In the genomic region with DNA sequence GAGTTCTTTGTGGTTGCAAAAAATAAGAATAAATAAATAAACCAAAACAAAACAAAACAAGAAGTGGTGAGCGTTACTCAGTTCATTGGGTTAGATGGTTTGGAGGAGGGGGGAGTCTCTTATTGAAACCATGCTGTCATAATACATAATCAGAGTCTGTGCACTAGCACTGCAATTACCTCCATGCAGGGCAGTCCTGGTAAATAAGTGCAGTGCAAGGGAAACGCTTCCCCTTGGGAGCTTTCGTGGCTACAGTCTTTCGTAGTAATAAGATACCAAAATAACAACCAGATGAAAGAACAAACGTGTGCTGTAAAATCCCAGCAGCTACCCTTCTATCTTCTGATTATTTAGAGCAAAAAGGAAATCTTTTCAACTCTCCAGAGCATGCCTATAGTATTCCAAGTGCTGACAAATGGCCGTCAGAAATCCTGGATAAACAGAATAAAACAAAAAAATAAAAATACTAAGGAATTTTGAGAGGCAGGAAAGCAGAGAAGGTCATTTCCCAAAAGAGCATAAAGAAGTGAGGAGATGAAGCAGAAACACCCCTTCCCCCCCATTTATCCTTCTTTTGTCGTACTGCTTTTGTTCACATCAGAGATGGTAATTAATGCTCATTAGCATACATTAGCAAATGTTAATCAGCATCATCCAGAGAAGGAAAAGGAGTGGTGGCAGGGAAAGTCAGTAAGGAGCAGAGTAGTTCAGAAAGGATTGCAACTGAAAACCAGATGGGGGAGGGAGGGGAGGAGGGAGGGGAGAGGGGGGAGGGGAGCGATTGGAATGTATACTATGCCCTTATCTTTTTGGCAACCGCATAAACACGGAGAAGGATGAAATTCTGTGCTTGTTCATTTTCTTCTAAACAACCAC, we compare ENCODE assay signal across 11 mouse cellular contexts. TPM values are rescaled to one million over a fixed set of nuclear protein-coding genes. Genes with fewer than 3 reads are reported as not detected.
DNase-seq lines count a peak whose midpoint lies in the region; ATAC-seq and TF ChIP-seq lines count a peak whose summit lies in the region.
"Had no signal": no experiment of that assay in that cellular context is flagged by ENCODE, and none has a peak within 500 bp of the region (broad histone marks: within the 10 kb centered on the region; RNA-seq: fewer than 3 reads in every experiment).

No protein-coding gene starts in this region.

- H3K4me3 ChIP-seq in kidney, embryonic 14.5 days (ENCODE audit: low read length): no peak overlapping the region
- H3K4me3 ChIP-seq in forebrain, postnatal 0 days (ENCODE audit: low read depth, low read length): no peak overlapping the region
- H3K4me3 ChIP-seq in midbrain, embryonic 16.5 days (ENCODE audit: low read depth, low read length): peak overlapping the region; percentile 16

- no peaks in the 10 kb centered on the region for H3K9me3 ChIP-seq in kidney, embryonic 14.5 days (ENCODE audit: control insufficient read depth, low read length)
- no peaks in the 10 kb centered on the region for H3K9me3 ChIP-seq in forebrain, postnatal 0 days (ENCODE audit: low read length)
- no peaks in the 10 kb centered on the region for H3K9me3 ChIP-seq in midbrain, embryonic 16.5 days (replicated peaks; ENCODE audit: control insufficient read depth, low read length, poor library complexity, severe bottlenecking)

- no peaks in the 10 kb centered on the region; the same call in 1 of the 2 replicates for H3K4me1 ChIP-seq in kidney, embryonic 14.5 days (ENCODE audit: control insufficient read depth, insufficient read depth, low read length)
- peaks cover 14% of the 10 kb centered on the region; the same call in 1 of the 2 replicates for H3K4me1 ChIP-seq in forebrain, postnatal 0 days (ENCODE audit: insufficient read depth)
- peaks cover 10% of the 10 kb centered on the region; the same call in 1 of the 2 replicates for H3K4me1 ChIP-seq in midbrain, embryonic 16.5 days (ENCODE audit: control insufficient read depth, insufficient read depth, low read length)

- H3K4me2 ChIP-seq in kidney, embryonic 14.5 days (replicated peaks; ENCODE audit: low read depth, low read length): peak overlapping the region; percentile 21; the same call in 1 of the 2 replicates
- peak overlapping the region; percentile 24 for H3K4me2 ChIP-seq in forebrain, postnatal 0 days (ENCODE audit: low read depth)
- H3K4me2 ChIP-seq in midbrain, embryonic 16.5 days (ENCODE audit: low read length): peak overlapping the region; percentile 40

- no peak for DNase-seq in kidney, postnatal 36 days
- DNase-seq in ZHBTc4 (ENCODE audit: low read depth, low spot score): peak; percentile 90
- peak; percentile 50 for DNase-seq in forebrain, postnatal 0 days
- no peak for DNase-seq in cerebellum, adult 8-10 months
- no peak for DNase-seq in layer of hippocampus, adult 11-12 months (ENCODE audit: low spot score)

- no peak overlapping the region for H3K9ac ChIP-seq in kidney, embryonic 14.5 days (ENCODE audit: low read depth, low read length)
- no peak overlapping the region for H3K9ac ChIP-seq in forebrain, postnatal 0 days
- no peak overlapping the region for H3K9ac ChIP-seq in midbrain, embryonic 16.5 days (ENCODE audit: low read depth, low read length)
- H3K9ac ChIP-seq: liver, embryonic 14.5 days had no signal

- peak; percentile 72 for ATAC-seq in kidney, embryonic 14.5 days (ENCODE audit: low FRiP score, low TSS enrichment)
- ATAC-seq in forebrain, postnatal 0 days: peak; percentile 94
- ATAC-seq in midbrain, embryonic 16.5 days: peak; percentile 90
- ATAC-seq in megakaryocyte-erythroid progenitor cell, adult 5-6 weeks (replicated peaks; ENCODE audit: low FRiP score, low TSS enrichment, poor library complexity, severe bottlenecking): no peak

- H3K27ac ChIP-seq in kidney, embryonic 14.5 days (ENCODE audit: low read depth, low read length): no peak overlapping the region
- H3K27ac ChIP-seq in forebrain, postnatal 0 days (ENCODE audit: low read depth, low read length): peak overlapping the region; percentile 67
- H3K27ac ChIP-seq in midbrain, embryonic 16.5 days (ENCODE audit: low read length): peak overlapping the region; percentile 73
- H3K27ac ChIP-seq: liver, embryonic 14.5 days had no signal

- whole genome bisulfite sequencing in kidney, embryonic 14.5 days: 7% methylated on average over 10 of the region's 10 CpGs
- 3% methylated on average over 10 of the region's 10 CpGs for WGBS in forebrain, postnatal 0 days
- 5% methylated on average over 10 of the region's 10 CpGs for whole genome bisulfite sequencing in midbrain, embryonic 16.5 days

- H3K36me3 ChIP-seq in kidney, embryonic 14.5 days (ENCODE audit: control insufficient read depth, insufficient read depth, low read length): no peaks in the 10 kb centered on the region
- H3K36me3 ChIP-seq in forebrain, postnatal 0 days (ENCODE audit: insufficient read depth): no peaks in the 10 kb centered on the region
- no peaks in the 10 kb centered on the region for H3K36me3 ChIP-seq in midbrain, embryonic 16.5 days (ENCODE audit: control insufficient read depth, insufficient read depth, low read length)

- no peak for TF ChIP-seq CTCF in forebrain, postnatal 0 days (IDR thresholded peaks at IDR 0.05; ENCODE audit: low read depth)

- no peaks in the 10 kb centered on the region for H3K27me3 ChIP-seq in kidney, embryonic 14.5 days (ENCODE audit: control insufficient read depth, insufficient read depth, low read length)
- no peaks in the 10 kb centered on the region for H3K27me3 ChIP-seq in forebrain, postnatal 0 days (ENCODE audit: insufficient read depth, low read length)
- no peaks in the 10 kb centered on the region for H3K27me3 ChIP-seq in midbrain, embryonic 16.5 days (ENCODE audit: control insufficient read depth, insufficient read depth, low read depth, low read length)

RNA-seq across cellular contexts. Expression of a gene that starts 30.4 kb away (rescaled TPM):
- 0.05 TPM in 1 of 2 replicates, not detected in the other for polyA plus RNA-seq in kidney, embryonic 14.5 days (2014; fragmentation: Nextera tagmentation; extraction: Ambion mirVana)
- 0.08 TPM in 1 of 2 replicates, not detected in the other for total RNA-seq in forebrain, postnatal 0 days (2014; rRNA removed)
- 0.04 and 0.10 TPM in 2 replicates for polyA plus RNA-seq in forebrain, postnatal 0 days (2015; fragmentation: Nextera tagmentation; extraction: Ambion mirVana)
- polyA plus RNA-seq in midbrain, embryonic 16.5 days (2015; fragmentation: Nextera tagmentation; extraction: Ambion mirVana): 0.09 and 0.16 TPM in 2 replicates
- total RNA-seq in megakaryocyte-erythroid progenitor cell, adult 5-6 weeks (2014; fragmentation: Nextera tagmentation): 0.11 TPM in 1 of 2 replicates, not detected in the other
- total RNA-seq in megakaryocyte-erythroid progenitor cell, adult 5-6 weeks (2017): 0.27 TPM in 1 of 2 replicates, not detected in the other
- total RNA-seq: granulocyte monocyte progenitor cell, adult 5-6 weeks had no signal
- polyA plus RNA-seq: small intestine, adult 2 months had no signal

Comparison
In these comparisons a context has a peak if more than half of its experiments do, and no peak if none do; other contexts are left out.
1. DNase-seq: peak in ZHBTc4 (single experiment) and forebrain, postnatal 0 days (single experiment); none in kidney, postnatal 36 days (0 of 2), cerebellum, adult 8-10 months (single experiment) and layer of hippocampus, adult 11-12 months (single experiment).
2. Peak in every context shown above with its lines, with median percentiles within 50 percentile points of each other: H3K4me2 ChIP-seq.